Mouse (Mus musculus): ENCODE data around the gene Spdef.

Spdef gene

GRCm38 (mm10) chr17:27728770-27729169 lies at the start of gene Spdef:
Spdef (minus strand) TSS chr17:27728955.
- no peak for DNase-seq

GRCm38 (mm10) chr17:27777823-27778222 lies 49.1 kb upstream of the Spdef start:
- no peak for DNase-seq

DNA sequence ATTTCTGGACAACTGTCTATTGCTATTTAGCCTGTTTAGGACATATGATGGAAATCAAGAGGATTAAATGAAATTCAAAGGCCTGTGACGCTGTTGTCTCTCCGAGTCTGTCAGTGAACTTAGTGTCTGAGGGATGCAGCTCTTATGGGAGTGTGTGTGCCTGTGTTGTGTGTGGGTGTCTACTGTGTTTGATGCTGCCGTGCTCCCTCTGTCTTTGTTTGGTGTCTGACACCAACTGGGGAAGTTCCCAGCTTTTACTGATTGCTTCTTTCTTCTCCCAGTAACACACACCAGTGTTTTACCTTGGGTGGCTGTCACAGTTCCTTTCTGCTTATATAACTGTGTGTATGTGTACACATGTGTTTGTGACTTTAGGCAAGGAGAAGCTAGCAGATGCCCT lies 45.4 kb upstream of the Spdef start:
- no peak for DNase-seq

- DNase-seq: no peak
These were observed 42.9 kb upstream of the Spdef start for GRCm38 (mm10) chr17:27771616-27772015.

GRCm38 (mm10) chr17:27768817-27769542 lies 40.2 kb upstream of the Spdef start:
- DNase-seq: peak; percentile 64

- no peak for DNase-seq
These were observed 38.8 kb upstream of the Spdef start for GRCm38 (mm10) chr17:27767543-27767942.

DNA sequence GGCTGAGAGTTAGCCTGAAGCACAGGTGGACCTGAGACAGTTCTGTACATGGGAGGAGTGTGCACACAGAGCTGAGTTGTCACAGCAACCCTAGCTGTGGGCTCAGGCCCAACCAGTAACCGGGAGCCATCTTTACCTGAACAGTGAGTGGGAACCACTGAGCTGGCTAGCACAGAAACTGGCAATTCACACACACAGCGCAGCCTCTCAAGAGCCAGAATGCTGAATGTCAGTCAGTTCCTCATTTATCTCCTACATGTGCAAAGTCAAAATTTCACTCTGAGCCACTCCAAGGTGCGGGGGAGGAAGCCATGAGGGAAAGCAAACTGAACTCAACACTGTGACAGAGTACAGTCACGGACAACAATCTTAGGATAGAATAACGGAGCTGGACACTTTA lies 38.4 kb upstream of the Spdef start:
- no peak for DNase-seq

DNA sequence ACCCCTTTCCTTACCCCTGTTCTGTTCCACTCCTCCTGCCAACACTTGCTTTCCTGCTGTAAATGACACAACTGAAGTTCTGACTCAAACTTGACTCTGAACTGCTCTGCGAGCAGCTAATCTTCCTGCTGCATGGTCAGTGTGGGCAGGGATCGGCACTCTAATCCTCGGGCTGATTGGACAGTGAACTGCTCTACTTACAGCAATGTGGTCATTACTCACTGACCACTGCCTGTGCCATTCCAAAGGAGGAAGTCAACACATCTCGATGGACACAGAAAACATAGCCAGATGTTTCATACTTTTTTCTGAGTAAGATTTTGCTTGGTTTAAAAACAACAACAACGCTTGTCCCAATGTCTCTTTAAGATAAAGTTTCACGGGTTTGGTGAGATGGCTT lies 36.3 kb upstream of the Spdef start:
- no peak for DNase-seq

GRCm38 (mm10) chr17:27764453-27764852 lies 35.7 kb upstream of the Spdef start:
- no peak for DNase-seq

- DNase-seq: no peak
These were observed 34.1 kb upstream of the Spdef start for GRCm38 (mm10) chr17:27762884-27763283.

GRCm38 (mm10) chr17:27761639-27762336 lies 33.0 kb upstream of the Spdef start:
- DNase-seq: peak; percentile 78

DNA sequence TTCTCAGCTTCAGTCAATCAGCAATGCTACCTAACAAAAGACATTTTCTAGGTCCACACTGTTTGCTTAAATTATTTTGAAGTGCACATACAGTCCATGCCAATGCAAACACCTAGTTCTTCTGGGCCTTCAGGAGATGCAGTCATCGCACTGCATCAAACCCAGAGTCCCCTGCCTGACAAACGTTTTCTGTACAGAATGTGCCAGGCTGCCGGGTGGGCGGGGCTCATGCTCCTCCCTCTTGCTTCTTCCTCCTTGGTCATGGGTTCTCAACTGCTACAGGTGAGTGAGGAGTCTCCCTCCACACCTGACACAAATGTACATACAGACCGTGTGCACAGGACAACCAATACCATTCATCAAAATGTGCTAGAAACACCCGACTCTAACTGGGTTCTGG lies 31.4 kb upstream of the Spdef start:
- DNase-seq: no peak

- no peak for DNase-seq
These were observed 22.8 kb upstream of the Spdef start for GRCm38 (mm10) chr17:27751314-27752202.

DNA sequence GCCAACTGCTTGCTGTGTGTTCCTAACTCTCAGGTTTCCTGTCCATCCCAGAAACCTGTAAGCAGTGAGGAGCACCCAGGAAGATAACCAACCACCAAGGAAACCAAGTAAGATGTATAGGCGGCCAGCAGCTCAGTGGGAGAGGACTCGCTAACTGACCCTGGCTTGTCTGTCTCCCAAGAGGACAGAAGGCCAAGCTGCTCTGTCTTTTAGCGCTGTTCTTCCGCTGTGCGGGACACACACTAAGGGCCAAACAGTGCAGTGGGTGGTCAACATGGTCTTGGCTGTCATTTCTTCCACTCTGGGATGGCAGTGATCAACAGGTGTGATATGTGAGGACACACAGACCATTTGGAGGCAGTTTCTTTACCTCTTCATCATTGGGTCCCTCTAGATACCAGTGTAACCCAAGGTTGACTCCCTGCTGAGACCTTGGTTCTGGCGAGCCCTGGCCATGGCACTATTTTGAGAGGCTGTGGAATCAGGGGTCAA lies 21.7 kb upstream of the Spdef start:
- DNase-seq: no peak

GRCm38 (mm10) chr17:27748123-27748522 lies 19.4 kb upstream of the Spdef start:
- DNase-seq: no peak

DNA sequence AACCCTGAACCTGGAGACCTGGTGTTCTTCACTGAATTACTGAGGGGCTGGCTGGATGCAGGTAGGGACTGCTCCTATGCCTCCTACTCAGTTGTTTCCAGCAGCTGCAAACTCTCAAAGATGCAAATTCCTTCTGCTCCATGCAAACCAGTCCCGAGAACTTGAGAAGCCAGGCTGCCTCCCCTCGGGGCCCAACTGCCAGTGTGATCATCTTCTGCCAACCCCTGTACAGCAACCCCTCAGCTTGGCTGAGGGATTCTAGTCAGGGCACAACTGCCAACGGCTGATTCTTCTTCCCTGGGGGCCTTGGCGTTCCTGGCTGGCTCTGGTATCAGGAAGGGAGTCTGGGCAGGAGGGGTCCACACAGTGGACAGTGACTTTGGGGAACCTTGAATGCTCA lies 17.7 kb upstream of the Spdef start:
- no peak for DNase-seq

DNA sequence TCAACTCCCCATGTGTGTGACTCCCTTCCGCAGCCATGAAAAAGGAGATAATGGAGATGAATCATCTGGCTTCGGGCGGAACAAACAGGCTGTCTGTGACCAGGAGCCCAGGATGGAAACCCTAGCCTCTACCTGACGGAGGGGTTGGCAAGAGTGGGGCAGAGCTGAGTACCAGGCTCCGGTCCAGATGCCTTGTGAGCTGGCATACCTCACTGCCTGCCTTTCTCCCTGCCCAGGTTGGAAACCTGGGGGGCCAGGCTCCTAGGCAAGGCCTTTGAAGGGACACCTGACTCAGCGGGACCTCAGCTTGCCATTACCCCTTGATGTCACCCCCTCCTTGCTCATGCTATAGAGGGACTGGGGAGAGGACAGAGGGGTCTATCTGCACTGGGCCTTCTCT lies 12.2 kb upstream of the Spdef start:
- DNase-seq: no peak

- no peak for DNase-seq
These were observed 5.8 kb upstream of the Spdef start for GRCm38 (mm10) chr17:27734344-27735073.

DNA sequence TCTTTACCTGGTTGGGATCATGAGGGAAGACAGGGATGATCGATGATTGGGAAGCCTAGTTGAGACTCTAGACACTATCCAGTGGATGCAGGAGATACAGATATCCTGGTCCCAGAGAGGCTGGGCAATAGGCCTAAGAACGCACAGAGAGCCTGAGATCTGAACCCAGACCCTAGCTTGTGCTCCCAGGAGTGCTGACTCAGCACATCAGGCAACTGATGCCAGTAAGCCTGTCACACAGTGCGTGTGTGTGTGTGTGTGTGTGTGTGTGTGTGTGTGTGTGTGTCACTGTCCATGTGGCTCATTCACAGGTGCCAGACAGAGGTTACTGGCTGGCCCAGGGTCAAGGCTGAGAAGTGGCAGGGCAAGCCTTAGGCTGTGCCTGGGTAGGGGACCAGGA lies 3.9 kb upstream of the Spdef start:
- DNase-seq: no peak

DNA sequence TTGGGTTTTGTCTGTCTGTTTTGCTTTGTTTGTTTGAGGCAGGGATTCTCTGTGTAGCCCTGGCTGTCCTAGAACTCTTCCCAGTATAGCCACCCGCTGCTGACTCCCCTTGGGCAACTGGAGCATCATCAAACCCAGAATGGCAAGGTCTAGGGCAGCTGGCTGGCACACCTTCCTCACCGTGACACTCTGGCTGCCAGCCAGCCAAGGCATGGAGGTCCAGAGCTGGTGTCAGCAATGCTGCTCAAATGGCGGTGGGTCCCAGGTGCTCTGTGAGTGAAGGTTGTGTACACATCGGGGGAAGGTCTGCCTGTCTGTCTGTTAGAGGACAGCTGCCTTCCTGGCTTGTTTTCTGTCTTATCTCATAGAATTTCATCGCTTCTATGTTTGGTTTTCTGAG lies 3.4 kb upstream of the Spdef start:
- no peak for DNase-seq

DNA sequence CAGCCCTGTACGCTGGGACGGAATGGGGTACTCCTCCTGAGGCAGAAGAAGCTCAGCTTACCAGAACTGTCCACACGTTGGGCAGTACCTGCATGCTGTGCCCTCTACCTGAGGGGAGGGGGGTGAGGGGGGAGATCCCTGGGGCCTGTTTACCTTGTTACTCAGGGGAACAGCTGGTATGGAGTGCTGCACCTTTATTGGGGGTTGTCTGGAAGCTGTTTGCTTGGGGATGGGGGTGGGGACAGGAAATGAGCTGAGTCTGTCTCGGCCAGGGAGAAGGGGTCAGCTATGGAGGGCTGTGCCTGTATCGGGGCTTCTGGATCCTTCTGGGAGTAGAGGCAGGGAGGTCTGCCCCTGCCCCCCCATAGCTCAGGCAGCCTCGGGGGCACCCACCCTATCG lies 2.2 kb downstream of the Spdef start:
- no peak for DNase-seq

GRCm38 (mm10) chr17:27725412-27725811 lies 3.3 kb downstream of the Spdef start:
- no peak for DNase-seq

DNA sequence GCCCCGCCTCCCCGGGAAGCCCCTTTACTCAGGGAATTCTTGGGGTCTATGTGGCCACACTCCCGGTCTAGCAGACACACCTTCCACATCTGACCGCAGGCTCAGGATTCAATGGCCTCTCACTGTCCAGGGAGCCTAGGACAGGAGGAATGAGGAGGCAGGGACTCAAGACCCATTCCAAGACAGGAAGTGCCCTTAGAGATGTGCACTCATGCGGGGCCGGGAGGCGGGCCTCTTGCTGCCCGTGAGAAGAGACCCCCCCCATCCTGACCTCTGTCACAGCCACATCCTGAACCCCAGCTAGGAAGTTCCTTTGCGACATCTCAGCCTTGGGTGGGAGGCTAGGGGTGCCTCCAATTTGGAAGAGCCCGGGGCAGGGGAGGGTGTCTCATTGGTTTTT lies 3.7 kb downstream of the Spdef start:
- no peak for DNase-seq
